Mouse (Mus musculus): ENCODE results near the gene Actr2. TPM values are rescaled to one million over a fixed set of nuclear protein-coding genes. Genes with fewer than 3 reads are reported as not detected.
"Not testable (repeated sequence)": the region's sequence is repeated elsewhere in the genome, so short reads cannot be mapped to it uniquely, and the experiment has no call there.

The Actr2 gene
- total RNA-seq, 4 experiments from 2014 or later: 276 to 291 (median 285) TPM

GRCm38 (mm10) chr11:20116701-20117100 lies 4.0 kb upstream of the Actr2 start:
- DNase-seq (ENCODE audit: low spot score in 2 of 2): no peak

- no peak for DNase-seq (ENCODE audit: low spot score in 2 of 2)
These were observed 3.4 kb upstream of the Actr2 start for GRCm38 (mm10) chr11:20116030-20116551.

- DNase-seq (ENCODE audit: low spot score in 2 of 2): peak; percentile 47 to 56
These were observed 540 bp downstream of the Actr2 start for GRCm38 (mm10) chr11:20112006-20112740.

GRCm38 (mm10) chr11:20108151-20108550 lies 4.6 kb downstream of the Actr2 start:
- DNase-seq (ENCODE audit: low spot score in 2 of 2): no peak

- DNase-seq (ENCODE audit: low spot score in 2 of 2): no peak
These were observed 5.0 kb downstream of the Actr2 start for GRCm38 (mm10) chr11:20107683-20108082.

- DNase-seq (ENCODE audit: low spot score in 2 of 2): no peak
These were observed 5.8 kb downstream of the Actr2 start for GRCm38 (mm10) chr11:20106946-20107345.

GRCm38 (mm10) chr11:20103949-20104348 lies 8.8 kb downstream of the Actr2 start:
- no peak for DNase-seq (ENCODE audit: low spot score in 2 of 2)

- no peak for DNase-seq (ENCODE audit: low spot score in 2 of 2)
These were observed 26.4 kb downstream of the Actr2 start for GRCm38 (mm10) chr11:20086306-20086705.

GRCm38 (mm10) chr11:20085635-20086034 lies 27.1 kb downstream of the Actr2 start:
- no peak for DNase-seq (ENCODE audit: low spot score in 2 of 2)

GRCm38 (mm10) chr11:20075415-20075814 lies 37.3 kb downstream of the Actr2 start:
- no peak for DNase-seq (ENCODE audit: low spot score in 2 of 2)

- DNase-seq (ENCODE audit: low spot score in 2 of 2): no peak
These were observed 39.9 kb downstream of the Actr2 start for GRCm38 (mm10) chr11:20072826-20073225.

- DNase-seq (ENCODE audit: low spot score in 2 of 2): no peak
These were observed 40.5 kb downstream of the Actr2 start for GRCm38 (mm10) chr11:20072174-20072573.

GRCm38 (mm10) chr11:20068346-20069004 lies 44.2 kb downstream of the Actr2 start:
- no peak for DNase-seq (ENCODE audit: low spot score in 2 of 2)

- DNase-seq (ENCODE audit: low spot score in 2 of 2): no peak
These were observed 45.2 kb downstream of the Actr2 start for GRCm38 (mm10) chr11:20067521-20067920.

- DNase-seq (ENCODE audit: low spot score in 2 of 2): no peak
These were observed 46.6 kb downstream of the Actr2 start for GRCm38 (mm10) chr11:20066106-20066505.

- DNase-seq (ENCODE audit: low spot score in 2 of 2): no peak
These were observed 47.8 kb downstream of the Actr2 start for GRCm38 (mm10) chr11:20064926-20065325.

- DNase-seq (ENCODE audit: low spot score in 2 of 2): not testable (repeated sequence)
These were observed 48.6 kb downstream of the Actr2 start for GRCm38 (mm10) chr11:20064086-20064485.

GRCm38 (mm10) chr11:20062801-20063200 lies 49.9 kb downstream of the Actr2 start:
- not testable (repeated sequence) for DNase-seq (ENCODE audit: low spot score in 2 of 2)

GRCm38 (mm10) chr11:20059736-20060135 lies 53.0 kb downstream of the Actr2 start:
- no peak for DNase-seq (ENCODE audit: low spot score in 2 of 2)

GRCm38 (mm10) chr11:20057429-20057828 lies 55.3 kb downstream of the Actr2 start:
- no peak for DNase-seq (ENCODE audit: low spot score in 2 of 2)

GRCm38 (mm10) chr11:20056168-20056567 lies 56.5 kb downstream of the Actr2 start:
- DNase-seq (ENCODE audit: low spot score in 2 of 2): no peak

GRCm38 (mm10) chr11:20054617-20055016 lies 58.1 kb downstream of the Actr2 start:
- DNase-seq (ENCODE audit: low spot score in 2 of 2): no peak

GRCm38 (mm10) chr11:20053951-20054350 lies 58.8 kb downstream of the Actr2 start:
- DNase-seq (ENCODE audit: low spot score in 2 of 2): no peak

Data from left cerebral cortex, adult 8-10 months (tissue).